Mouse (Mus musculus): Measurements from ENCODE around the gene Btbd35f19. TPM values are rescaled to one million over a fixed set of nuclear protein-coding genes. Genes with fewer than 3 reads are reported as not detected.

The Btbd35f19 gene
- not detected for polyA plus RNA-seq (2012; fragmentation: generic; extraction: Trizol)

DNA sequence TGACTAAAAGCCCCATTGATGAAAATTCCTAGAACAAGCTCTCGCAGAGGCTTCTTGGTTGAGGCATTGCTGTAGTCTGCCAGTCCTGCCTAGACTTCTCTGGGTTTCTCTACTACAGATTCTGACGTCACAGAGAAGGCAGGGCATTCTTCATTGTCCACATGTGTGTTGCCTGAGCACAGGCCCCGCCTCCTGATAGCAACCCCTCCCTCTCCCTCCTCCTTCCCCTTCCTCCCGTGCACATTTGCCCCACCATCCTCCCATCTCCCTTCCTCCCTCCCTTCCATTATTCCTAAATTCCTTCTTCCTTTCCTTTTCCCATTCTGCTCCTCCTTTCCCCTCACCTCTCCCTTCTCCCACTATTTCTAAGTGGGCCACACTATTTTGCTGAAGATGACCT is at the start of gene Btbd35f19:
TSS of gene Btbd35f19 (minus strand) at position 101 of the 400 bp plus-strand sequence.

DNA sequence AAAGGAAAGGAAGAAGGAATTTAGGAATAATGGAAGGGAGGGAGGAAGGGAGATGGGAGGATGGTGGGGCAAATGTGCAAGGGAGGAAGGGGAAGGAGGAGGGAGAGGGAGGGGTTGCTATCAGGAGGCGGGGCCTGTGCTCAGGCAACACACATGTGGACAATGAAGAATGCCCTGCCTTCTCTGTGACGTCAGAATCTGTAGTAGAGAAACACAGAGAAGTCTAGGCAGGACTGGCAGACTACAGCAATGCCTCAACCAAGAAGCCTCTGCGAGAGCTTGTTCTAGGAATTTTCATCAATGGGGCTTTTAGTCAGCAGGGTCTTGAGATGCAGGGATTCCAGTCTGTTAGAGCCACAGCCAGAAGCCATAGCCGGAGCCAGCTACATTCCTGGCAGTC is 47.6 kb downstream of the Btbd35f19 start, which contains the start of gene Btbd35f26:
TSS of gene Btbd35f26 (plus strand) at position 301 of the 400 bp plus-strand sequence.

Other genes starting within 250 kb of the Btbd35f19 start
- not detected for gene Spin2f, start 130.0 kb downstream of the Btbd35f19 start, polyA plus RNA-seq (2012; fragmentation: generic; extraction: Trizol)
- not detected for gene Btbd35f26, start 47.5 kb downstream of the Btbd35f19 start, polyA plus RNA-seq (2012; fragmentation: generic; extraction: Trizol)
- gene Gm21883, start 190.4 kb upstream of the Btbd35f19 start, polyA plus RNA-seq (2012; fragmentation: generic; extraction: Trizol): not detected
- not detected for gene Spin2e, start 235.0 kb upstream of the Btbd35f19 start, polyA plus RNA-seq (2012; fragmentation: generic; extraction: Trizol)

All from C3H10T1/2 (cell line).